Mouse (Mus musculus) stomach, postnatal 0 days (tissue): Measurements from ENCODE around the gene Gm39115.

Experiments used
- CTCF ChIP-seq: IDR thresholded peaks from 2 replicates; pipeline ENCODE4 v1.5.1; 2016; ENCODE audit warnings: antibody characterized with exemption, low read depth, mild to moderate bottlenecking, moderate library complexity
- EP300 ChIP-seq: optimal IDR thresholded peaks from 2 replicates; pipeline ENCODE3; 2016; ENCODE audit warnings: antibody characterized with exemption

DNA sequence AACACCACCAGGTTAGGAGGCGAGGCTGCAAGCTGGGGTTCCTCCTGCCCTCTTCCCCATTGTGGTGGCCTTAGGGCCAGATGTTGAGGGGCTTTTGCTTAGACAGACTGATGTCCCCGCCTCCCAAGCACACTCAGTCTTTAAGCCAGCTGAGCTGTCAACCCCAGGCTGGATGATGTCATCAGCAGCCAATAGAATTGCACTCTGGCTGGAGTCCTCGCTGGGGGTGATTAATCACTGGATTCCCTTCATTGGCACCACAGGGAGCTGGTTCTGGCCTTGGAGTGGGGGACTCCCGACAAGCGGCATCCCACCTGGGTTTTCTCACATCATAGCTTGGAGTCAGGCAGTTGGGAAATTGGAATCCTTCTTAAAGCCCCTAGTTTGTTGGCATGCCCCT lies 46.9 kb downstream of the Gm39115 start:
- no peak for TF ChIP-seq CTCF
- no peak for TF ChIP-seq EP300
